Mouse (Mus musculus): ENCODE results near the gene Ccrl2.

- TF ChIP-seq MAFK (IDR thresholded peaks at IDR 0.05; ENCODE audit: insufficient read depth, low read depth, low read length) (no peak), ZNF384 (IDR thresholded peaks at IDR 0.05; ENCODE audit: low read depth, low read length) (no peak), HCFC1 (IDR thresholded peaks at IDR 0.05; ENCODE audit: borderline replicate concordance, insufficient read depth, low read length) (no peak)
These were observed 9.7 kb upstream of the Ccrl2 start for GRCm38 (mm10) chr9:111067052-111067451.

Data from ES-E14 (cell line).